Mouse (Mus musculus): ENCODE results near the gene Tnfsf9. TPM values are rescaled to one million over a fixed set of nuclear protein-coding genes. Genes with fewer than 3 reads are reported as not detected.

Tnfsf9 gene
- 8.1 and 8.5 TPM in 2 replicates for polyA plus RNA-seq (2014; fragmentation: Nextera tagmentation; extraction: Ambion mirVana)

- TF ChIP-seq CTCF (IDR thresholded peaks at IDR 0.05; ENCODE audit: low read depth) = no peak
- Histone ChIP-seq H3K27me3 (ENCODE audit: insufficient read depth, low read length) (no peaks in the 10 kb centered on the region), H3K27ac (ENCODE audit: low read depth) (peak within 1 kb of the TSS; percentile 72; the same call in 1 of the 2 replicates), H3K4me1 (ENCODE audit: insufficient read depth) (0 out of 2 replicates have a peak, but pooled peaks cover 5% of the 10 kb centered on the region), H3K9ac (peak within 1 kb of the TSS; percentile 69), H3K4me3 (ENCODE audit: low read depth, low read length) (peak within 1 kb of the TSS; percentile 64), H3K36me3 (ENCODE audit: insufficient read depth) (no peaks in the 10 kb centered on the region), H3K4me2 (peak within 1 kb of the TSS; percentile 88), H3K9me3 (ENCODE audit: low read depth, low read length) (no peaks in the 10 kb centered on the region)
- DNase-seq (peak; percentile 65), ATAC-seq (ENCODE audit: insufficient read depth) (peak; percentile 87)
- under 1% methylated on average over 50 of the region's 61 CpGs for WGBS
Observed at GRCm38 (mm10) chr17:57105181-57106034, at the start of gene Tnfsf9. Gene Tnfsf9 (plus strand): TSS chr17:57105325.

- H3K27ac ChIP-seq (ENCODE audit: low read depth) = no peak overlapping the region
- no peak overlapping the region for H3K9ac ChIP-seq
- H3K27me3 ChIP-seq (ENCODE audit: insufficient read depth, low read length) = peaks cover 4% of the 10 kb centered on the region
- no peak for TF ChIP-seq CTCF (IDR thresholded peaks at IDR 0.05; ENCODE audit: low read depth)
- H3K36me3 ChIP-seq (ENCODE audit: insufficient read depth) = peaks cover 13% of the 10 kb centered on the region; the same call in 1 of the 2 replicates
- no peak overlapping the region for H3K4me3 ChIP-seq (ENCODE audit: low read depth, low read length)
- no peak for DNase-seq
- no peak overlapping the region for H3K4me2 ChIP-seq
- no peaks in the 10 kb centered on the region for H3K4me1 ChIP-seq (ENCODE audit: insufficient read depth)
- 75% methylated on average over 3 of the region's 3 CpGs for WGBS
- no peaks in the 10 kb centered on the region for H3K9me3 ChIP-seq (ENCODE audit: low read depth, low read length)
- ATAC-seq (ENCODE audit: insufficient read depth) = no peak
Observed at GRCm38 (mm10) chr17:57056246-57056645, 48.9 kb upstream of the Tnfsf9 start.

- Histone ChIP-seq H3K27me3 (ENCODE audit: insufficient read depth, low read length) (peaks cover 25% of the 10 kb centered on the region), H3K36me3 (ENCODE audit: insufficient read depth) (no peaks in the 10 kb centered on the region), H3K4me3 (ENCODE audit: low read depth, low read length) (peak within 1 kb of the TSS; percentile 75), H3K9me3 (ENCODE audit: low read depth, low read length) (no peaks in the 10 kb centered on the region), H3K27ac (ENCODE audit: low read depth) (peak within 1 kb of the TSS; percentile 46; the same call in 1 of the 2 replicates), H3K9ac (peak within 1 kb of the TSS; percentile 64), H3K4me2 (peak within 1 kb of the TSS; percentile 90), H3K4me1 (ENCODE audit: insufficient read depth) (no peaks in the 10 kb centered on the region)
- ATAC-seq (ENCODE audit: insufficient read depth) (peak; percentile 4; the same call in 1 of the 2 replicates), DNase-seq (peak; percentile 24)
- under 1% methylated on average over 18 of the region's 22 CpGs for WGBS
- TF ChIP-seq CTCF (IDR thresholded peaks at IDR 0.05; ENCODE audit: low read depth) = no peak
Observed at GRCm38 (mm10) chr17:57058891-57059485, 46.1 kb upstream of the Tnfsf9 start, which contains the start of gene Crb3. Gene Crb3 (plus strand): TSS chr17:57059105.

GRCm38 (mm10) chr17:57059486-57059977 is 45.6 kb upstream of the Tnfsf9 start, which contains the start of gene Slc25a23:
Gene Slc25a23 (minus strand): TSS chr17:57059863.
- no peak for TF ChIP-seq CTCF (IDR thresholded peaks at IDR 0.05; ENCODE audit: low read depth)
- ATAC-seq (ENCODE audit: insufficient read depth) (peak; percentile 76), DNase-seq (peak; percentile 79)
- Histone ChIP-seq H3K27ac (ENCODE audit: low read depth) (peak within 1 kb of the TSS; percentile 46; the same call in 1 of the 2 replicates), H3K4me2 (peak within 1 kb of the TSS; percentile 90), H3K27me3 (ENCODE audit: insufficient read depth, low read length) (peaks cover 25% of the 10 kb centered on the region), H3K9ac (peak within 1 kb of the TSS; percentile 64), H3K4me3 (ENCODE audit: low read depth, low read length) (peak within 1 kb of the TSS; percentile 75), H3K9me3 (ENCODE audit: low read depth, low read length) (no peaks in the 10 kb centered on the region), H3K4me1 (ENCODE audit: insufficient read depth) (no peaks in the 10 kb centered on the region), H3K36me3 (ENCODE audit: insufficient read depth) (no peaks in the 10 kb centered on the region)
- 0% methylated on average over 45 of the region's 45 CpGs for WGBS

GRCm38 (mm10) chr17:57060231-57060801 is 44.8 kb upstream of the Tnfsf9 start:
- Histone ChIP-seq H3K36me3 (ENCODE audit: insufficient read depth) (0 out of 2 replicates have a peak, but pooled peaks cover 2% of the 10 kb centered on the region), H3K4me2 (peak overlapping the region; percentile 90), H3K27ac (ENCODE audit: low read depth) (no peak overlapping the region), H3K4me3 (ENCODE audit: low read depth, low read length) (peak overlapping the region; percentile 75), H3K4me1 (ENCODE audit: insufficient read depth) (no peaks in the 10 kb centered on the region), H3K27me3 (ENCODE audit: insufficient read depth, low read length) (peaks cover 25% of the 10 kb centered on the region), H3K9ac (peak overlapping the region; percentile 64), H3K9me3 (ENCODE audit: low read depth, low read length) (no peaks in the 10 kb centered on the region)
- ATAC-seq (ENCODE audit: insufficient read depth) (peak; percentile 89), DNase-seq (peak; percentile 96)
- WGBS = 1% methylated on average over 44 of the region's 44 CpGs
- TF ChIP-seq CTCF (IDR thresholded peaks at IDR 0.05; ENCODE audit: low read depth) = peak; percentile 79

GRCm38 (mm10) chr17:57061069-57061468 is 44.1 kb upstream of the Tnfsf9 start:
- Histone ChIP-seq H3K27ac (ENCODE audit: low read depth) (no peak overlapping the region), H3K27me3 (ENCODE audit: insufficient read depth, low read length) (peaks cover 25% of the 10 kb centered on the region)

More at GRCm38 (mm10) chr17:57061069-57061468, 44.1 kb upstream of the Tnfsf9 start:
- no peaks in the 10 kb centered on the region for H3K4me1 ChIP-seq (ENCODE audit: insufficient read depth)
- 0 out of 2 replicates have a peak, but pooled peaks cover 4% of the 10 kb centered on the region for H3K36me3 ChIP-seq (ENCODE audit: insufficient read depth)
- DNase-seq (peak; percentile 8), ATAC-seq (ENCODE audit: insufficient read depth) (no peak)
- no peaks in the 10 kb centered on the region for H3K9me3 ChIP-seq (ENCODE audit: low read depth, low read length)
- peak overlapping the region; percentile 75; the same call in 1 of the 2 replicates for H3K4me3 ChIP-seq (ENCODE audit: low read depth, low read length)
- TF ChIP-seq CTCF (IDR thresholded peaks at IDR 0.05; ENCODE audit: low read depth) = no peak
- WGBS = 42% methylated on average over 10 of the region's 10 CpGs
- H3K9ac ChIP-seq = no peak overlapping the region
- H3K4me2 ChIP-seq = peak overlapping the region; percentile 90

Data from lung, embryonic 14.5 days (tissue).